Mouse (Mus musculus): ENCODE data around the gene Elmo2. TPM values are rescaled to one million over a fixed set of nuclear protein-coding genes. Genes with fewer than 3 reads are reported as not detected.
A peak's percentile ranks its signal among the peaks of the same experiment; 100 is the strongest.

The Elmo2 gene
- polyA plus RNA-seq, 1 experiment from 2014 or later, result 89.1 TPM

DNA sequence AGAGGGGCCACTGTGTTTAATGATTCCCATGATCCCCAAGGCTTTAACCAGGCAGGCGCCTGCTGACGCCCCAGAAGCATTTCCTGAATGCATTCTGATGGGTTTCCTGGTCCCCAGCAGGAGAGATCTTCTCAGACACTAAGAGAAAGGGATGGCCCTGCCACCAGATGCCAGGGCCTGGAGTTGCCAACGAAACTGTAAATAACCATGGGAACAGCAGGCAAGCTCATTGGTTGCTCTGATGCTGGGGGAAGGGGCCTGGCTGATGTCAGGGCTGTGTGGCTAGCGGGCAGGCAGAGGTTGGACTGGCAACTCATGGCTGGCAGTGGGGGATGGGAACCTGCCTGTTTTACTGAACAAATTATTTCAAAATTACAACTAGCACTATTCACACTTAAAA lies 52.7 kb downstream of the Elmo2 start:
- Histone ChIP-seq H3K27me3 (replicated peaks) (peaks cover 12% of the 10 kb centered on the region), H3K4me1 (peaks cover 39% of the 10 kb centered on the region), H3K9ac (replicated peaks) (no peak overlapping the region), H3K4me3 (replicated peaks) (no peak overlapping the region), H3K27ac (replicated peaks) (no peak overlapping the region), H3K9me3 (replicated peaks) (no peaks in the 10 kb centered on the region), H3K36me3 (peaks cover 15% of the 10 kb centered on the region), H3K4me2 (no peak overlapping the region)
- WGBS, result 24% methylated on average over 4 of the region's 4 CpGs
- no peak for ATAC-seq (ENCODE audit: low FRiP score)

DNA sequence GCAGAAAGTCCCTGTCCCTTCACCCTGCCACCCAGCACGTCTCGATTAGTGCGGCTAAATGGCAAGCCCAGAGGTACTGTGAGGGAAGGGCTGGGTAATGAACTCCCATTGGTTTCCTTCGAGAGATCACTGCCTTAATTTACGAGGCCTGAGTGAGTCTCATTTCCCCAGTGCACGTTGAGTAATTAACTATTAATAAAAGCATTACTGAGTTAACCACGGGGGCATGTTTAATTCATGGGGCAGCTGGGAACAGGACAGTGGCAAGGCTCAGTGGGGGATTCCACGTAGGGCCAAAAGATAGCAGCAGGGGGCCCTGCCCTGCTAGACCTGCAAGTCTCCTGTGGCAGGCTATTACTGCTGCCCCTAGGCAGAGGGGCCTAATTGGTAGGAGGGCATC lies 55.0 kb downstream of the Elmo2 start:
- H3K9me3 ChIP-seq (replicated peaks), result no peaks in the 10 kb centered on the region
- H3K27ac ChIP-seq (replicated peaks), result no peak overlapping the region
- H3K27me3 ChIP-seq (replicated peaks), result 0 out of 2 replicates have a peak, but pooled peaks cover 3% of the 10 kb centered on the region
- H3K4me2 ChIP-seq, result no peak overlapping the region
- H3K36me3 ChIP-seq, result no peaks in the 10 kb centered on the region
- no peak overlapping the region for H3K4me3 ChIP-seq (replicated peaks)
- peaks cover 47% of the 10 kb centered on the region for H3K4me1 ChIP-seq
- no peak for ATAC-seq (ENCODE audit: low FRiP score)
- H3K9ac ChIP-seq (replicated peaks), result no peak overlapping the region
- WGBS, result 9% methylated on average over 8 of the region's 8 CpGs

DNA sequence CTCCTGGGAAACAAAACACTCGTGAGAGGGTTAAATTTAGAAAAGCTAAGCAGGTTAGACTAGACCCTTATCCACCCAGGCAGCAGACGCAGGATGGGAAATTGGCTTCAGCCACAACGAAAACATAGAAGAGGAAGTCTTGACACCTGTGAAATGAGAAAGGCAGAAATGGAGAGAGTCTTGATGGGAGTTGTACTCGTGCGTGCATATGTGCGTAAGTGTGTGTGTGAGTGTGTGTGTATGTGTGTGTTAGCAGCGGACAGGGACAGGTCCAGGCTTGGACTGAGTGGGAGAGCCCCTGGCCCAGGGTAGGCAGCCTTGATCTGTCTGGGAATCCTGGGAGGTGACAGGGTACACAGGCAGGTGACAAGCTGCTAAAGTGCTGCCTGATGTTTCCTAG lies 55.4 kb downstream of the Elmo2 start:
- Histone ChIP-seq H3K9me3 (replicated peaks) (no peaks in the 10 kb centered on the region), H3K9ac (replicated peaks) (no peak overlapping the region), H3K27me3 (replicated peaks) (0 out of 2 replicates have a peak, but pooled peaks cover 3% of the 10 kb centered on the region), H3K36me3 (no peaks in the 10 kb centered on the region), H3K4me1 (peaks cover 50% of the 10 kb centered on the region), H3K4me3 (replicated peaks) (no peak overlapping the region), H3K27ac (replicated peaks) (no peak overlapping the region), H3K4me2 (no peak overlapping the region)
- WGBS, result 57% methylated on average over 7 of the region's 7 CpGs
- no peak for ATAC-seq (ENCODE audit: low FRiP score)

DNA sequence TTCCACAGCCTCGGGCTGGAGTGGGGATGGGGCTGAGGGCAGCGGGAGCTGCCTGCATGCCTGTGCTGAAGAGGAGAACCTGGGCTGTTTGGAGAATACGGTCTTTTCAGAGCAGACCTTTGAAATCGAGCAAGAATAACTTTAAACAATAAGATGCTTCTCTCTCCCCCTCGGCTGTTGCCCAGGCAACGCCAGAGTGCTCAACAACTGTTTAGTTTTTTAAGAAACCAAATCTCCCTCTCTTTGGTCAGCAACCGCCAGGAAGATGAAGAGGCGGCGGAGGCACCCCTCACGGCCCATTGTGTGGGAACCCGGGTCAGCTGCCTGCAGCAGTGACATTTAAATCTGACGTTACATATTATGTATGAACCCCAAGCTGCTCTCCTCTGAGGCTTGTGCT lies 59.5 kb downstream of the Elmo2 start:
- Histone ChIP-seq H3K4me3 (replicated peaks) (no peak overlapping the region), H3K9me3 (replicated peaks) (no peaks in the 10 kb centered on the region), H3K9ac (replicated peaks) (no peak overlapping the region), H3K27ac (replicated peaks) (0 out of 2 replicates have a peak overlapping the region, but pooled peaks have one; percentile 9), H3K4me2 (peak overlapping the region; percentile 29), H3K4me1 (peaks cover 30% of the 10 kb centered on the region), H3K27me3 (replicated peaks) (peaks cover 14% of the 10 kb centered on the region), H3K36me3 (no peaks in the 10 kb centered on the region)
- WGBS, result 5% methylated on average over 12 of the region's 12 CpGs
- ATAC-seq (ENCODE audit: low FRiP score), result no peak

DNA sequence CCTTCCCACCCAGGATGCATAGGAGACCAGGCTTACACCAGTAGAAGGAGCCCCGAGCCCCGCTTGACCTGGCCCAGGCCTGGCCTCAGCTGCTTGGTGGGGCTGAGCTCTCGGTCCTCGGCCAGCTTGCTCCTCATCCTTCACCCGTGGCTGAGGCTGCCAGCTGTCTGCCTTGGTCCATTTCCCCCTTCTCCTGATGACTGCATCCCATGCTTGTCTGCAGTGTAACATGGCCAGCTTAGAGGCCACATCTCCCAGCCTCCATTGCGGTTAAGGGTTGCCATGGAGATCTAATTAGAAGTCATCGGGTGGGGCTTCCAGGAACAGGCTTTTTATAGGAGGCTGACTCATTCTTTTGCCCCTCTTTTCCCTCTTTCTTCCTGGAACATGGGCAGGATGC lies 62.4 kb downstream of the Elmo2 start:
- no peak overlapping the region for H3K9ac ChIP-seq (replicated peaks)

DNA sequence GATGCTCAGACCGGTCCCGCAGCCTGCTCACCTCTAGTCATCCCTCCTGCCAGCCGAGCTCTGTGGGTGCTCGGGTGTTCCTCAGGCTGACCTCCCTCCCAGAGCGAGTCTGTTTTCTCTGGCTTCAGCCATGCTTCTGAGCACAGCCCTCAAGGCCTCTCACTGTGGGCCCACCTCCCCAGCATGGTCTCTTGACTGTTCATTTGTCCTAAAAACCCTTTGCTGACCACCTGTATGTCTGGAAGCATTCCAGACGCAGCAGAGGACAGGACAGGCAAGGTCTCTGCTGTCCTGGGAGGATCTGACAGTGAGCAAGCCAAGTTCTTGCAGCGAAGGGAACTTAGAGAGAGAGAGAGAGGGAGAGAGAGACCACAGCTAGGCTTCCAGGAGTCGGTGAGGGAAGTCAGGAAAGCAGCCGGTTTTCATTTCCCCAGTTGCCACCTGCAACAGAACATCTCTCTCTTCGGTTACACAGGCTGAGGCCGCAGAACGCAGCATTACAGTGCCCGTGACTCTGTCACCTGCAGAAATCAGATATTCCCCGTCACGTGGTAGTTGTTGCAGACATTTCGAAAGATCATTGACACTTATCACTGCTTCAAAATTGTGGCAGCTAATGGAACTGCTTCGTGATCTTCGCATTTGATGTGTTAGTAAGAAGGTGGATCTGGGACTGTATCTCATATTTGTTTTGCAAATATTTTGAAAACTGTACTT lies 63.8 kb downstream of the Elmo2 start:
- peaks cover 28% of the 10 kb centered on the region for H3K4me1 ChIP-seq

More for the DNA sequence above, 62.4 kb downstream of the Elmo2 start:
- no peak overlapping the region for H3K4me2 ChIP-seq
- ATAC-seq (ENCODE audit: low FRiP score), result no peak
- peaks cover 23% of the 10 kb centered on the region for H3K4me1 ChIP-seq
- H3K27me3 ChIP-seq (replicated peaks), result peaks cover 19% of the 10 kb centered on the region
- 44% methylated on average over 7 of the region's 7 CpGs for WGBS
- H3K9me3 ChIP-seq (replicated peaks), result no peaks in the 10 kb centered on the region
- no peak overlapping the region for H3K4me3 ChIP-seq (replicated peaks)
- H3K27ac ChIP-seq (replicated peaks), result no peak overlapping the region
- H3K36me3 ChIP-seq, result no peaks in the 10 kb centered on the region

DNA sequence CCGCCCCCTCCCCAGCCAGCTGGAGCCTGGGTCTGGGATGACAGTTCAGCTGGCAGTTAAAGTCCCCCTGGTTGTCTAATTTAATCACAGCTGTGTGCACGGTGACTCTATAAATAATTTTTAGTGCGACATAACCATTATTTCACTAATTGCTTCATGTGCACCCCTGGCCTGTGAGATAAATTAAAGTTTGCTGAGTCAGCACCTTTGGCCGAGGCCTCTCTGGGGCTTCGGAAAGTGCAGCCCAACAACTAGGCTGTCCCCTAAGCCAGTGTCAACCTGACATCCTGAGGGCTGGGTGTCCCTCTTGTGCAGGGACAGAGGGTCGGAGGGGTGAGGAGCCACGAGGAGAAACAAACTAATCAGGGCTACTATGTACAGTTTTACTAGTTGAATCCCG lies 66.4 kb downstream of the Elmo2 start:
- Histone ChIP-seq H3K9me3 (replicated peaks) (no peaks in the 10 kb centered on the region), H3K4me1 (peaks cover 22% of the 10 kb centered on the region), H3K36me3 (no peaks in the 10 kb centered on the region), H3K4me3 (replicated peaks) (no peak overlapping the region), H3K27me3 (replicated peaks) (peaks cover 39% of the 10 kb centered on the region), H3K9ac (replicated peaks) (no peak overlapping the region), H3K4me2 (no peak overlapping the region), H3K27ac (replicated peaks) (no peak overlapping the region)
- ATAC-seq (ENCODE audit: low FRiP score), result 0 out of 2 replicates have a peak, but pooled peaks have one; percentile 35
- 43% methylated on average over 8 of the region's 8 CpGs for WGBS

More for the DNA sequence above, 63.8 kb downstream of the Elmo2 start:
- Histone ChIP-seq H3K4me3 (replicated peaks) (no peak overlapping the region), H3K27me3 (replicated peaks) (peaks cover 23% of the 10 kb centered on the region), H3K9me3 (replicated peaks) (no peaks in the 10 kb centered on the region), H3K4me2 (no peak overlapping the region), H3K9ac (replicated peaks) (no peak overlapping the region), H3K36me3 (no peaks in the 10 kb centered on the region), H3K27ac (replicated peaks) (no peak overlapping the region)
- ATAC-seq (ENCODE audit: low FRiP score), result no peak
- WGBS, result 72% methylated on average over 18 of the region's 18 CpGs

DNA sequence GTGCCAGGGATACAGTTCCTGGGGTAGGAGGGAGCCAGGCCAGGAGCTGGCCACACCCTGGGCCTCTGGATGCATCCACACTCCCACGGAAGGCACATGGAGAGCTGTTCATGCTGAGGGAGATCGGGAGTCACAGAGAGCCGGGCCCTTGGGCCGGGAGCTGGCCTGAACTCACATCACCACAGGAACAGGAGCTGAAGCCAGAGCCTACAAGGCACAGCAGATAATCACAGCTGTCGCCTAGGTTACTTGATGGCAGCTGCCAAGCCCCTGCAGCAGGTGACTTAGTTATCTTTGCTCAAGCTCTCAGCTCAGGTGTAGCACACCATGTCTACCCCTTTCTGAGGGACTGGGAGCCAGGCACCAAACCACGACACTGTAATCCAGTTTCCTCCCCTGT lies 68.0 kb downstream of the Elmo2 start:
- Histone ChIP-seq H3K4me1 (peaks cover 29% of the 10 kb centered on the region), H3K9ac (replicated peaks) (no peak overlapping the region), H3K4me2 (no peak overlapping the region), H3K27me3 (replicated peaks) (peaks cover 52% of the 10 kb centered on the region), H3K9me3 (replicated peaks) (no peaks in the 10 kb centered on the region), H3K27ac (replicated peaks) (no peak overlapping the region), H3K36me3 (no peaks in the 10 kb centered on the region), H3K4me3 (replicated peaks) (no peak overlapping the region)
- WGBS, result 68% methylated on average over 6 of the region's 6 CpGs
- no peak for ATAC-seq (ENCODE audit: low FRiP score)

DNA sequence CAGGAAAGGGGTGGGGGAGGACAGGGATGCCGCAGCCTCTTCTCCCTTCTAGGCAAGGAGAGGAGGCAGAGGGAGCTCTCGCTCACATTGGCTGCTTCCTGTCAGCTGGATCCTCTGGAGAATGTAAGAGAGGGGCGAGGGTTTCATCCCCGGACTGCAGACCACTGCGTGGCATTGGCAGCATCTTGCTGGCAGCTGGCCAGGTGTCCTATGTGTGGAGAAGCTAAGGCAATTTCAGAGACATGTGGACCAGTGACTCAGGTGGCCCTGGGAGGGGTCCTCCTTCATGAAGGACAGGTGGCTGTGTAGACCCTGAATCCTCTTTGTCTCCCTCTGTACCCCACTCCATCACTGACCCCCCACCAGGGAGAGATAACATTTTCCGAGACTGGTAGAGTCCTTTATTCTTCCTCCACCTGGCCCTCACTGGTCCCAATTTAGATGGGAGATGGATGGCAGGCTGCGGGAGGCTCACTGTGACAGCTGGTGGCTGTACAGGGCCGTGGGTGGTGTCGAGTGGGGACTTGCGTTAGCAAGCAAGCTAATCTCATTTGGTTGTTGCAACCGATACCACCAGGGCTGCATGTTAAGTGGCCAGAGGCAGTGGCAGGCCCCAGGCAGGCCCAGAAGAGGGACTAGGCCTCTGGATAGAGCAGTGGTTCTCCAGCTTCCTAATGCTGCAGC lies 69.0 kb downstream of the Elmo2 start:
- Histone ChIP-seq H3K4me2 (no peak overlapping the region), H3K27ac (replicated peaks) (no peak overlapping the region), H3K36me3 (no peaks in the 10 kb centered on the region), H3K27me3 (replicated peaks) (peaks cover 56% of the 10 kb centered on the region), H3K4me1 (peaks cover 29% of the 10 kb centered on the region), H3K4me3 (replicated peaks) (no peak overlapping the region), H3K9me3 (replicated peaks) (no peaks in the 10 kb centered on the region), H3K9ac (replicated peaks) (no peak overlapping the region)
- no peak for ATAC-seq (ENCODE audit: low FRiP score)
- 36% methylated on average over 11 of the region's 11 CpGs for WGBS

DNA sequence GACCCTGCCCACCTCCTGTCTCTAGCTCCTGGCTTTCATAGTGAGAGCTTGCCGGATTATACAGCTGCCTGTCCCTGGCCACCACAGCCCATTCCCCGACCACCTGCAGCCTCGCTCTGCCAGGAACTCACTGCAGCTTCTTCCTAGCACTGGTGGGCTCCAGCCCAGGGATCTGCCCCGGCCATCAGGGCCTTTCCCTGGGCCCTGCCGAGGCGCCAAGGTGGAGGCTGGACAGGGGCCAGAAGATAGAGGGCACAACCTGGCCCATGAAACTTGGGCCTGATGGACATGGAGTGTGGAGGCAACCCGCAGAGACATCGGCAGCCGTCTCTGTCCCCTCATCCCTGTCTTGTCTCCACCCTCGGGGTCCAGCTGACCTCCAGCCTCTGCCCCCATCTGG lies 70.1 kb downstream of the Elmo2 start:
- Histone ChIP-seq H3K4me3 (replicated peaks) (no peak overlapping the region), H3K4me2 (no peak overlapping the region), H3K9ac (replicated peaks) (no peak overlapping the region), H3K36me3 (no peaks in the 10 kb centered on the region), H3K9me3 (replicated peaks) (no peaks in the 10 kb centered on the region), H3K27me3 (replicated peaks) (peaks cover 55% of the 10 kb centered on the region), H3K4me1 (peaks cover 29% of the 10 kb centered on the region), H3K27ac (replicated peaks) (no peak overlapping the region)
- no peak for ATAC-seq (ENCODE audit: low FRiP score)
- WGBS, result 71% methylated on average over 10 of the region's 10 CpGs

DNA sequence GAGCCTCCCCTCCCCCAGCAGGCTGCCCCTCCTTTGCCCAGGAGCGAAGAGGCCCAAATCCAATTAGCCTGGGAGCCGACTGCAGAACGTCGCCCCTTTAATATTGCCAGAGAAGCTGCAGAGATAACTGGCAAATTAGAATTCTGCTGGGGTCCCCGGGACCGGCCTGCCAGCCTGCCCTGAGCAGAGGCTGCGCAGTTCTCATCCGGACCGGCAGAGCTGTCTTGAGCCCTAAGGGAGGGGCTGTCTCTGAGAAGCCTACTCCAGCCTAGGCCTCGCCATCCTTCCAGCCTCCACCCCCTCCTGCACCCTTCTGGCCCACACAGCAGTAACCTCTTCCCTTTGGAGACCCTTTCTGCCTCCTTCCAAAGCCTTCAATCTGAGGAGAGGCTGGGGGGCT lies 72.4 kb downstream of the Elmo2 start:
- H3K36me3 ChIP-seq, result no peaks in the 10 kb centered on the region
- H3K4me3 ChIP-seq (replicated peaks), result no peak overlapping the region
- 0 out of 2 replicates have a peak, but pooled peaks have one; percentile 51 for ATAC-seq (ENCODE audit: low FRiP score)
- 8% methylated on average over 10 of the region's 10 CpGs for WGBS
- H3K27me3 ChIP-seq (replicated peaks), result peaks cover 54% of the 10 kb centered on the region
- peaks cover 24% of the 10 kb centered on the region for H3K4me1 ChIP-seq
- no peak overlapping the region for H3K9ac ChIP-seq (replicated peaks)
- H3K4me2 ChIP-seq, result no peak overlapping the region
- no peak overlapping the region for H3K27ac ChIP-seq (replicated peaks)
- H3K9me3 ChIP-seq (replicated peaks), result no peaks in the 10 kb centered on the region

DNA sequence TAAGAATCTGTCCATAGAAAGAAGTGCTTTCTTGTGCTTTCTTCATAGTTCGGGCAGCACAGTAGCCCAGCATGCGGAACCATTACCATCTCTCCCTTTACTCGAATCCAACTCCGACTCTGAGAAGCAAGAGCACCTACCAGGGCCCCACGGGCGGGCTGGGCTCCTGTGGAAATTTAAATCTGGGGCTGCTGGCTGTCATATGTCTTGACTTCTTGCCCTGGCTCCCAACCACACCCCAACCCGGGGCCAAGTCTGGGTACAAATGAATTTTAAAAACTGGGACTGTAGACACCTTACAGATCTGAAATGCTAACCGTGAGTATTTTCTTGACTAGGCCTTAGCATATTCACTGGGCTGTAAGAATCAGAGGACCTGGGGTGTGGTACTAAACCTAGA lies 73.0 kb downstream of the Elmo2 start:
- Histone ChIP-seq H3K9me3 (replicated peaks) (no peaks in the 10 kb centered on the region), H3K9ac (replicated peaks) (no peak overlapping the region), H3K27ac (replicated peaks) (no peak overlapping the region), H3K27me3 (replicated peaks) (peaks cover 54% of the 10 kb centered on the region), H3K36me3 (no peaks in the 10 kb centered on the region), H3K4me3 (replicated peaks) (no peak overlapping the region), H3K4me1 (peaks cover 21% of the 10 kb centered on the region), H3K4me2 (no peak overlapping the region)
- 84% methylated on average over 8 of the region's 8 CpGs for WGBS
- no peak for ATAC-seq (ENCODE audit: low FRiP score)
